Mouse (Mus musculus): ENCODE measurements around the gene BC061212. TPM values are rescaled to one million over a fixed set of nuclear protein-coding genes. Genes with fewer than 3 reads are reported as not detected.

Gene BC061212
- polyA plus RNA-seq (2017; shearing (Covaris generic)), result not detected

DNA sequence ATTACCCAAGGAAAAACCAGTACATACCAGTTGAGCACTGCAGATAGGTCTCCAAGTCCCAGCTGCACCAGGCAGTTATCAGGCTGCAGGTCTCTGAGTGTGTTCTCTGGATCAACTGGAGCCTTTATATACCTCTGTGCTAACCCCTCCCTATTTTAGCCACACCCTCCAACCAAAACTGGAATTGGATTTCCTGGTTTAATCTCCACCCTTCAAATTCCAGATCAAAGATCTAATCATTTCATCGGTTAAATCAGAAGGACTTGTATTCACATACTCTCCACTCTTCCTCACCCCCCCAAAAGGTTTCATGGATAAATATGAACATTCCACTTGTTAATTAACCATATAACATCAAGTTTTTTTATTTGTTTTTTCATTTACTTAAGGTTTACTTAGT, at the start of gene BC061212:
Gene BC061212, minus strand, starts transcription at position 101 of the 400 bp plus-strand sequence.

DNA sequence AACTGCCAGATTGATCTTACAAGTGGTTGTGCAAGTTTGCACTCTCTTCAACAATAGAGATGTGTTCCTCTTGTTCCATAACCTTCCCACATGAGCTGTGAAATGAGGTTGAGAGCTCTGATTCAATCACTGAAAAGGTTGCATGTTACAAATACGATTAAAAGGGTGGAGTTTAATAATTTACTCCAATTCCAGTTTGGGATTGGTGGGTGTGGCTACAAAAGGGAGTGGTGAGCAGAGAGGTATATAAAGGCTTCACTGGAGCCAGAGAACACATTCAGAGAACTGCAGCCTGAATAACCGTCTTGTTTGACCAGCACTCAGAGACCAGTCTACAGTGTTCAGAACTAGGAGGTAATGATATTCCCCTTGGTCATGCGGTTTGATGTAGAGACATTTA, 5.7 kb upstream of the BC061212 start, which contains the start of gene Gm6351:
Gene Gm6351, plus strand, starts transcription at position 301 of the 400 bp plus-strand sequence.

Other genes starting within 250 kb of the BC061212 start
- gene Gm7792, start 226.8 kb downstream of the BC061212 start, polyA plus RNA-seq (2017; shearing (Covaris generic)), result not detected
- not detected for gene Gm16429, start 141.5 kb downstream of the BC061212 start, polyA plus RNA-seq (2017; shearing (Covaris generic))
- not detected for gene Gm6351, start 5.8 kb upstream of the BC061212 start, polyA plus RNA-seq (2017; shearing (Covaris generic))
- gene Gm3106, start 147.5 kb upstream of the BC061212 start, polyA plus RNA-seq (2017; shearing (Covaris generic)), result not detected
- gene A430089I19Rik, start 236.3 kb upstream of the BC061212 start, polyA plus RNA-seq (2017; shearing (Covaris generic)), result not detected
- not detected for gene Gm6502, start 243.9 kb upstream of the BC061212 start, polyA plus RNA-seq (2017; shearing (Covaris generic))